Mouse (Mus musculus): ENCODE data around the gene Napb. TPM values are rescaled to one million over a fixed set of nuclear protein-coding genes. Genes with fewer than 3 reads are reported as not detected.

Napb gene
- polyA plus RNA-seq, 1 experiment from 2014 or later = 13.9 TPM

- H3K4me2 ChIP-seq (ENCODE audit: low read depth, low read length, severe bottlenecking) = no peak overlapping the region
- H3K27ac ChIP-seq (ENCODE audit: low read depth, low read length) = no peak overlapping the region
- no peak overlapping the region for H3K4me3 ChIP-seq (ENCODE audit: low read depth, low read length)
- H3K4me1 ChIP-seq (replicated peaks; ENCODE audit: control insufficient read depth, insufficient read depth, low read length) = no peaks in the 10 kb centered on the region
- ATAC-seq (replicated peaks; ENCODE audit: low FRiP score) (no peak), DNase-seq (ENCODE audit: low spot score) (no peak)
- WGBS = 88% methylated on average over 5 of the region's 5 CpGs
- no peaks in the 10 kb centered on the region for H3K27me3 ChIP-seq (ENCODE audit: control insufficient read depth, insufficient read depth, low read length)
- no peak overlapping the region for H3K9ac ChIP-seq (ENCODE audit: low read length)
- H3K36me3 ChIP-seq (ENCODE audit: control insufficient read depth, insufficient read depth, low read length) = no peaks in the 10 kb centered on the region; the same call in 1 of the 2 replicates
- H3K9me3 ChIP-seq (ENCODE audit: control insufficient read depth, low read length) = no peaks in the 10 kb centered on the region
Measured at GRCm38 (mm10) chr2:148698571-148698970, 33.7 kb downstream of the Napb start.

GRCm38 (mm10) chr2:148690781-148691180 lies 41.5 kb downstream of the Napb start:
- Histone ChIP-seq H3K27me3 (ENCODE audit: control insufficient read depth, insufficient read depth, low read length) (no peaks in the 10 kb centered on the region), H3K4me2 (ENCODE audit: low read depth, low read length, severe bottlenecking) (no peak overlapping the region), H3K9me3 (ENCODE audit: control insufficient read depth, low read length) (no peaks in the 10 kb centered on the region), H3K36me3 (ENCODE audit: control insufficient read depth, insufficient read depth, low read length) (peaks cover 5% of the 10 kb centered on the region), H3K27ac (ENCODE audit: low read depth, low read length) (no peak overlapping the region), H3K9ac (ENCODE audit: low read length) (no peak overlapping the region), H3K4me1 (replicated peaks; ENCODE audit: control insufficient read depth, insufficient read depth, low read length) (no peaks in the 10 kb centered on the region), H3K4me3 (ENCODE audit: low read depth, low read length) (no peak overlapping the region)
- ATAC-seq (replicated peaks; ENCODE audit: low FRiP score) (no peak), DNase-seq (ENCODE audit: low spot score) (no peak)
- 91% methylated on average over 5 of the region's 5 CpGs for WGBS

GRCm38 (mm10) chr2:148690291-148690690 lies 42.0 kb downstream of the Napb start:
- WGBS = 93% methylated on average over 3 of the region's 3 CpGs
- ATAC-seq (replicated peaks; ENCODE audit: low FRiP score) (no peak), DNase-seq (ENCODE audit: low spot score) (no peak)
- H3K4me1 ChIP-seq (replicated peaks; ENCODE audit: control insufficient read depth, insufficient read depth, low read length) = no peaks in the 10 kb centered on the region
- no peak overlapping the region for H3K4me2 ChIP-seq (ENCODE audit: low read depth, low read length, severe bottlenecking)
- no peaks in the 10 kb centered on the region for H3K27me3 ChIP-seq (ENCODE audit: control insufficient read depth, insufficient read depth, low read length)
- no peak overlapping the region for H3K27ac ChIP-seq (ENCODE audit: low read depth, low read length)
- H3K36me3 ChIP-seq (ENCODE audit: control insufficient read depth, insufficient read depth, low read length) = peaks cover 5% of the 10 kb centered on the region
- no peaks in the 10 kb centered on the region for H3K9me3 ChIP-seq (ENCODE audit: control insufficient read depth, low read length)
- H3K9ac ChIP-seq (ENCODE audit: low read length) = no peak overlapping the region
- no peak overlapping the region for H3K4me3 ChIP-seq (ENCODE audit: low read depth, low read length)

- H3K9ac ChIP-seq (ENCODE audit: low read length) = no peak overlapping the region
- no peak overlapping the region for H3K27ac ChIP-seq (ENCODE audit: low read depth, low read length)
- no peaks in the 10 kb centered on the region for H3K27me3 ChIP-seq (ENCODE audit: control insufficient read depth, insufficient read depth, low read length)
- whole genome bisulfite sequencing = 93% methylated on average over 6 of the region's 6 CpGs
- H3K36me3 ChIP-seq (ENCODE audit: control insufficient read depth, insufficient read depth, low read length) = peaks cover 5% of the 10 kb centered on the region
- no peak overlapping the region for H3K4me2 ChIP-seq (ENCODE audit: low read depth, low read length, severe bottlenecking)
- no peaks in the 10 kb centered on the region for H3K9me3 ChIP-seq (ENCODE audit: control insufficient read depth, low read length)
- no peaks in the 10 kb centered on the region for H3K4me1 ChIP-seq (replicated peaks; ENCODE audit: control insufficient read depth, insufficient read depth, low read length)
- no peak; the same call in 1 of the 2 replicates for ATAC-seq (replicated peaks; ENCODE audit: low FRiP score)
- no peak for DNase-seq (ENCODE audit: low spot score)
- no peak overlapping the region for H3K4me3 ChIP-seq (ENCODE audit: low read depth, low read length)
Measured at GRCm38 (mm10) chr2:148689444-148690140, 42.7 kb downstream of the Napb start.

- Histone ChIP-seq H3K9ac (ENCODE audit: low read length) (no peak overlapping the region), H3K4me2 (ENCODE audit: low read depth, low read length, severe bottlenecking) (no peak overlapping the region), H3K4me1 (replicated peaks; ENCODE audit: control insufficient read depth, insufficient read depth, low read length) (no peaks in the 10 kb centered on the region), H3K27ac (ENCODE audit: low read depth, low read length) (no peak overlapping the region), H3K27me3 (ENCODE audit: control insufficient read depth, insufficient read depth, low read length) (no peaks in the 10 kb centered on the region), H3K36me3 (ENCODE audit: control insufficient read depth, insufficient read depth, low read length) (peaks cover 5% of the 10 kb centered on the region), H3K9me3 (ENCODE audit: control insufficient read depth, low read length) (no peaks in the 10 kb centered on the region), H3K4me3 (ENCODE audit: low read depth, low read length) (no peak overlapping the region)
- DNase-seq (ENCODE audit: low spot score) = no peak
- no peak for ATAC-seq (replicated peaks; ENCODE audit: low FRiP score)
- 92% methylated on average over 5 of the region's 5 CpGs for WGBS
Measured at GRCm38 (mm10) chr2:148687971-148688370, 44.3 kb downstream of the Napb start.

GRCm38 (mm10) chr2:148686862-148687261 lies 45.4 kb downstream of the Napb start:
- H3K36me3 ChIP-seq (ENCODE audit: control insufficient read depth, insufficient read depth, low read length) = peaks cover 5% of the 10 kb centered on the region
- H3K4me1 ChIP-seq (replicated peaks; ENCODE audit: control insufficient read depth, insufficient read depth, low read length) = no peaks in the 10 kb centered on the region
- ATAC-seq (replicated peaks; ENCODE audit: low FRiP score) = no peak
- DNase-seq (ENCODE audit: low spot score) = no peak
- H3K27ac ChIP-seq (ENCODE audit: low read depth, low read length) = no peak overlapping the region
- H3K9ac ChIP-seq (ENCODE audit: low read length) = no peak overlapping the region
- H3K27me3 ChIP-seq (ENCODE audit: control insufficient read depth, insufficient read depth, low read length) = no peaks in the 10 kb centered on the region
- no peaks in the 10 kb centered on the region for H3K9me3 ChIP-seq (ENCODE audit: control insufficient read depth, low read length)
- no peak overlapping the region for H3K4me3 ChIP-seq (ENCODE audit: low read depth, low read length)
- no peak overlapping the region for H3K4me2 ChIP-seq (ENCODE audit: low read depth, low read length, severe bottlenecking)
- WGBS = 95% methylated on average over 1 of the region's 1 CpGs

GRCm38 (mm10) chr2:148685709-148686108 lies 46.6 kb downstream of the Napb start:
- Histone ChIP-seq H3K4me3 (ENCODE audit: low read depth, low read length) (no peak overlapping the region), H3K27ac (ENCODE audit: low read depth, low read length) (no peak overlapping the region), H3K9me3 (ENCODE audit: control insufficient read depth, low read length) (no peaks in the 10 kb centered on the region), H3K36me3 (ENCODE audit: control insufficient read depth, insufficient read depth, low read length) (peaks cover 5% of the 10 kb centered on the region), H3K9ac (ENCODE audit: low read length) (no peak overlapping the region), H3K4me2 (ENCODE audit: low read depth, low read length, severe bottlenecking) (no peak overlapping the region), H3K4me1 (replicated peaks; ENCODE audit: control insufficient read depth, insufficient read depth, low read length) (no peaks in the 10 kb centered on the region), H3K27me3 (ENCODE audit: control insufficient read depth, insufficient read depth, low read length) (no peaks in the 10 kb centered on the region)
- WGBS = 90% methylated on average over 3 of the region's 3 CpGs
- ATAC-seq (replicated peaks; ENCODE audit: low FRiP score) = no peak
- DNase-seq (ENCODE audit: low spot score) = no peak

GRCm38 (mm10) chr2:148684972-148685371 lies 47.3 kb downstream of the Napb start:
- no peak for DNase-seq (ENCODE audit: low spot score)
- WGBS = 91% methylated on average over 2 of the region's 2 CpGs
- no peak overlapping the region for H3K4me2 ChIP-seq (ENCODE audit: low read depth, low read length, severe bottlenecking)
- H3K27ac ChIP-seq (ENCODE audit: low read depth, low read length) = no peak overlapping the region
- H3K4me3 ChIP-seq (ENCODE audit: low read depth, low read length) = no peak overlapping the region
- H3K4me1 ChIP-seq (replicated peaks; ENCODE audit: control insufficient read depth, insufficient read depth, low read length) = peaks cover 3% of the 10 kb centered on the region; the same call in 1 of the 2 replicates
- H3K27me3 ChIP-seq (ENCODE audit: control insufficient read depth, insufficient read depth, low read length) = no peaks in the 10 kb centered on the region
- no peak for ATAC-seq (replicated peaks; ENCODE audit: low FRiP score)
- H3K9ac ChIP-seq (ENCODE audit: low read length) = no peak overlapping the region
- peaks cover 2% of the 10 kb centered on the region for H3K36me3 ChIP-seq (ENCODE audit: control insufficient read depth, insufficient read depth, low read length)
- no peaks in the 10 kb centered on the region for H3K9me3 ChIP-seq (ENCODE audit: control insufficient read depth, low read length)

GRCm38 (mm10) chr2:148683031-148683430 lies 49.2 kb downstream of the Napb start:
- no peaks in the 10 kb centered on the region for H3K27me3 ChIP-seq (ENCODE audit: control insufficient read depth, insufficient read depth, low read length)
- no peak overlapping the region for H3K4me3 ChIP-seq (ENCODE audit: low read depth, low read length)
- H3K9ac ChIP-seq (ENCODE audit: low read length) = no peak overlapping the region
- no peaks in the 10 kb centered on the region; the same call in 1 of the 2 replicates for H3K36me3 ChIP-seq (ENCODE audit: control insufficient read depth, insufficient read depth, low read length)
- no peak for DNase-seq (ENCODE audit: low spot score)
- H3K9me3 ChIP-seq (ENCODE audit: control insufficient read depth, low read length) = no peaks in the 10 kb centered on the region
- WGBS = 93% methylated on average over 1 of the region's 1 CpGs
- no peak overlapping the region for H3K4me2 ChIP-seq (ENCODE audit: low read depth, low read length, severe bottlenecking)
- no peak for ATAC-seq (replicated peaks; ENCODE audit: low FRiP score)
- no peak overlapping the region for H3K27ac ChIP-seq (ENCODE audit: low read depth, low read length)
- peaks cover 9% of the 10 kb centered on the region for H3K4me1 ChIP-seq (replicated peaks; ENCODE audit: control insufficient read depth, insufficient read depth, low read length)
